Mouse (Mus musculus): ENCODE results near the gene Rgs17.

GRCm38 (mm10) chr10:5904399-5904798 is 17.8 kb downstream of the Rgs17 start:
- TF ChIP-seq CTCF (IDR thresholded peaks at IDR 0.05; ENCODE audit: borderline replicate concordance, control insufficient read depth, extremely low read depth, insufficient read depth, low read length, poor library complexity) (no peak), POLR2A (IDR thresholded peaks at IDR 0.05; ENCODE audit: control insufficient read depth, extremely low read depth, insufficient read depth, low read length, poor library complexity) (no peak)
